8 mouse cellular contexts compared by ENCODE assay signal in genomic region chr7:25827199-25827598, GRCm38 (mm10). TPM values are rescaled to one million over a fixed set of nuclear protein-coding genes. Genes with fewer than 3 reads are reported as not detected.
DNase-seq lines count a peak whose midpoint lies in the region; ATAC-seq and TF ChIP-seq lines count a peak whose summit lies in the region.

No protein-coding gene starts in this region.

- H3K36me3 ChIP-seq in hindbrain, postnatal 0 days (ENCODE audit: insufficient read depth, low read length) = no peaks in the 10 kb centered on the region

- no peak for ATAC-seq in hindbrain, postnatal 0 days

- no peak overlapping the region for H3K9ac ChIP-seq in hindbrain, postnatal 0 days (replicated peaks; ENCODE audit: low read length)

- DNase-seq in urinary bladder, postnatal 14 days (ENCODE audit: low spot score) = peak; percentile 50
- DNase-seq in urinary bladder, postnatal 25 days (ENCODE audit: low spot score) = no peak
- peak; percentile 43 for DNase-seq in forelimb bud, embryonic 11.5 days (ENCODE audit: low read depth, low spot score)
- DNase-seq in kidney, postnatal 25 days = peak; percentile 84 to 90
- DNase-seq in thymus, postnatal 14 days = peak; percentile 35
- no peak for DNase-seq in frontal cortex, postnatal 14 days (ENCODE audit: low spot score in 2 of 2)
- no peak for DNase-seq in hindbrain, postnatal 0 days (ENCODE audit: low spot score)
- no peak for DNase-seq in cerebellum, postnatal 14 days

- H3K9me3 ChIP-seq in hindbrain, postnatal 0 days (ENCODE audit: low read length) = no peaks in the 10 kb centered on the region

- H3K27ac ChIP-seq in hindbrain, postnatal 0 days = no peak overlapping the region

- no peak overlapping the region for H3K4me2 ChIP-seq in hindbrain, postnatal 0 days (ENCODE audit: low read depth, low read length)

- no peak for TF ChIP-seq CTCF in hindbrain, postnatal 0 days (IDR thresholded peaks at IDR 0.05; ENCODE audit: low read depth)

- H3K27me3 ChIP-seq in hindbrain, postnatal 0 days (ENCODE audit: insufficient read depth, low read length) = no peaks in the 10 kb centered on the region

- H3K4me3 ChIP-seq in hindbrain, postnatal 0 days (ENCODE audit: low read length) = no peak overlapping the region

- WGBS in hindbrain, postnatal 0 days = 68% methylated on average over 3 of the region's 3 CpGs

- no peaks in the 10 kb centered on the region for H3K4me1 ChIP-seq in hindbrain, postnatal 0 days (ENCODE audit: insufficient read depth, low read length)

RNA-seq across cellular contexts. Expression of gene Cyp2s1, which starts 10.5 kb away (rescaled TPM):
- total RNA-seq in hindbrain, postnatal 0 days (2014; rRNA removed) = 3.8 and 4.4 TPM in 2 replicates
- polyA plus RNA-seq in hindbrain, postnatal 0 days (2015; fragmentation: Nextera tagmentation; extraction: Ambion mirVana) = 3.5 and 4.3 TPM in 2 replicates

RNA-seq across cellular contexts. Expression of gene Axl, which starts 38.7 kb away (rescaled TPM):
- total RNA-seq in hindbrain, postnatal 0 days (2014; rRNA removed) = 41.7 and 44.3 TPM in 2 replicates
- 24.5 and 26.8 TPM in 2 replicates for polyA plus RNA-seq in hindbrain, postnatal 0 days (2015; fragmentation: Nextera tagmentation; extraction: Ambion mirVana)

Comparison
In these comparisons a context has a peak if more than half of its experiments do, and no peak if none do; other contexts are left out.
1. DNase-seq: peak in urinary bladder, postnatal 14 days (single experiment), forelimb bud, embryonic 11.5 days (single experiment), kidney, postnatal 25 days (2 of 2) and thymus, postnatal 14 days (single experiment); none in urinary bladder, postnatal 25 days (single experiment), frontal cortex, postnatal 14 days (0 of 2), hindbrain, postnatal 0 days (single experiment) and cerebellum, postnatal 14 days (0 of 2).